Mouse (Mus musculus) kidney, adult 8-10 months (tissue): ENCODE measurements around the gene Knstrn.

Source experiments
- DNase-seq, 2 experiments: peaks; one replicate each; pipeline ENCODE4 v3.0.0; 2022

The Knstrn gene

DNA sequence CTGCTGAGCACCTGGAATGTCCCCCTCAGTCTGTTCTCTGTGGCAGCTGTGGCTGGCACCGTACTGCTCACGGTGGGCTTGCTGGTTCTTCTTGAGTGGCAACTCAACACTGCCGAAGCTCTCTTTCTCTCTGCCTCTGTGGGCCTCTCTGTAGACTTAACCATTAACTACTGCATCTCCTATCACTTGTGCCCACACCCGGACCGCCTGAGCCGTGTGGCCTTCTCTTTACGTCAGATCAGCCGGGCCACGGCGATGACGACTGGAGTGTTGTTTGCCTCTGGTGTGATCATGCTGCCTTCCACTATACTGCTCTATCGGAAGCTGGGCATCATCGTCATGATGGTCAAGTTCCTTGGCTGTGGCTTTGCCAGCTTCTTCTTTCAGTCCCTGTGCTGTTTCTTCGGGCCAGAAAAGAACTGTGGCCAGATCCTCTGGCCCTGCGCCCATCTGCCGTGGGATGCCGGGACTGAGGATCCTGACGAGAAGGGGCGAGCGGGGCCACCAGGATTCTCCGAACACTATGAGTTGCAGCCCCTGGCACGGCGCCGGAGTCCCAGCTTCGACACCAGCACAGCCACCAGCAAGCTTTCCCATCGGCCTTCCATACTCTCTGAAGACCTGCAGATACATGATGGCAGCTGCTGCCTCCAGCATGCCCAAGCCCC, 22.1 kb upstream of the Knstrn start:
- DNase-seq = no peak

DNA sequence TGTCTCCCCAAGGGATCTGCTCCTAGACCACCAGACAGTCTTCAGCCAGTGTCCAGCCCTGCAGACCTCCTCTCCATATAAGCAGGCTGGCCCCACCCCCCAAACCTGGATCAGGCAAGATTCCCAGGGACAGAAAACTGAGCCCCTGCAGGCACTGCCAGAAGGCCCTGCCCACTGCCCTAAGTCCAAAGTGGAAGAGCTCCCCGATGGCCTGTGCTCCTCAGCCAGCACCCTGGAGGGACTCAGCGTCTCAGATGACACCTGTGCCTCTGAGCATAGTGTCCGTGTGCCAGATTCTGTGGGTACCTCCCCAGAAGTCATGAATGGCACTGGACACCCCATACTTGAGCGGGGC, 21.6 kb upstream of the Knstrn start:
- DNase-seq = no peak

DNA sequence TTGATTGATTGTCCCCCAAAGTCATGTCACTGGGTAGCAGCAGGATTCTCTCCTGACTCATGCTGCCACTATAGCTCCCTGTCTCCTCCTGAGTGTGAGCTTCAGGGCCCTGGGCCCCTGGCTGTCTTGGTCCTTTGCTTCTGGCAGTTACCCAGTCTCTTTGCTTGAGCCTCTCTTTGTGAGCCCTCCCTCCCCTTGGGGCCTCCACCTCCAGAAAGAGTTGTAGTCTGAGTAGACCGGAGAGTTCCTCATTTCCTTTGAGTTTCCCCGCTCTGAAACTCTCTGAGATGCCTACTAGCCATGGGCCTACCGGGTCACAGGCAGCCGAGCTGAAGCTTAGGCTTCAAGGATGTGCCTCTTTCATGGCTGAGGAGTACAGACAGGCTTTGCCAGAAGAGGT, 20.2 kb upstream of the Knstrn start:
- DNase-seq = no peak

DNA sequence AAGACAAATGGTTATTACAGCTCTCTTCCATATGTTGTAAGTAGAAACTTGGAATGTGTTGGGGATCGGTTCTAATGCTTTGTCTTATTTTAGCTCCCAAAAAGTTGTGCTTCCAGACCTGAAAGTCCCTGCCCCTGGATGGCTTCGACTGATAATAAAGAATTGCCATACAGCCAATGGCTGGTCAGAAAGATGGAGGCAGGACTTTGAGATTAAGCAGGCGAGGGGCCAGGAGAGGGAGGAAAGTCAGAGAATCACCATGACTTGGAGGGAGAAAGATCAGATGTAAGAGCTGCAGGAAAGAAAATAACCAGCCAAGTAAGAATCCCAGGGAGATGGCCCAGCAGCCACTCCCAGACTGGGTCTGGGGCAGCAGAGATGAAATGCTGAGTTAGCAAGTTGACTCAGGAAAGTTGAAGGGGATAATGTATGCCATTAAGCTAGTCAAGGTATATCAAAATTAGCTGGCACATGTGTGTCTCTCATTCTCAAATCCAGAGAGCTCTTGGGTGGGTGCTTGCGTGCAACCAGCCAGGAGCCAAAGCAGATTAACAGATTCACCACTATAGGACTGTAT, 11.2 kb upstream of the Knstrn start:
- DNase-seq = no peak

DNA sequence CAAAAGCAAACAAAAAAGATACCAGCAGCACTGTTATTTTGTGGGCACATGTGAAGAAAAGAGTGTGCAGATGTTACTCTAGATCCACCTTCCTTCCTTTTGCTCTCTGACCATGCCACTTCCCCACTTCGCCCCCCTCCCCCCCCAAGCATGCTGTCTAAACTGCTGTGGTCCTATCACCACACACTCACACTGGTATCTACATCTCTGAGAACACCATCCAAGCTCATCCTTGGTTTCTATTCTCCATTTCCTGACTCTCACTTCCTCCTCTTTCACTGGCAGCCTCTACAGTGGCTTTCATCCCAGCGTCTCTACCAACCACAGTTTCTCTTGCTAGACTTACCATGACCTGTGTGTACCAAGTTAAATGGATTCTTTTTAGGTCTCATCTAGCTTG, 9.3 kb upstream of the Knstrn start:
- no peak for DNase-seq

DNA sequence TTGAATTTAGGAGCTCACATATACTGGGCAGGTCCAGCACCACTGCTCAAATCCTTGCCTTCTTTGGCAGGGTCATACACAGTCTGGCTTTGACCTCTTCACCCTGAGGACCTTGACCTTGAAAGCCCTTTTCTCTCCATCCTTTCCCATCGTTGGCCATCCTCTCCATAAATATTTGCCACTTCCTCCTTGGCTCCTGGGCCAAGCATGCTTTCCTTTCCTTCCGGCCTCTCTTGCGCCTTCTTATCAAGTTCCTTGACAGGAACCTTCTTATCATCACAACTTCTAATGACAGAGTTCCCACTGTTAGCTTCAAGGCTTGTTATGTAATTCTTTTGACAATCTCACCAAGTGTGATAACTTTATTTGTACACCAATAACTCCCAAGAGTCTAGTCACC, 8.7 kb upstream of the Knstrn start:
- DNase-seq = no peak

DNA sequence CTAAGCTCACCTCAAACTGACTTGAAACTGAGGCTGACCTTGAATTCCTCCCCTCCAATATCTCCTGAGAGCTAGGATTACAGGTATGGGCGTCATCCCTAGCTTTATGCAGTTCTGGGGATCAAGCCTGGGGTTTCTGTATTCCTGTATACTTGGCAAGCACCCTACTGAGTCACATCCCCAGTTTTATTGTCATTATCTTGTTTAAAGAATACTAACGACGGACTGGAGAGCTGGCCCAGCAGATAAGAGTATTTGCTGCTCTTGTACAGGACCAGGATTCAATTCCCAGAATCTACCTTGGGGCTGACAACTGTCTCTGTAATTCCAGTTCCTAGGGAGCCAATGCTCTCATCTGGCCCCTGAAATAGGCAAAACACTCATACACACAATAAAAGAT, 8.0 kb upstream of the Knstrn start:
- DNase-seq = no peak

DNA sequence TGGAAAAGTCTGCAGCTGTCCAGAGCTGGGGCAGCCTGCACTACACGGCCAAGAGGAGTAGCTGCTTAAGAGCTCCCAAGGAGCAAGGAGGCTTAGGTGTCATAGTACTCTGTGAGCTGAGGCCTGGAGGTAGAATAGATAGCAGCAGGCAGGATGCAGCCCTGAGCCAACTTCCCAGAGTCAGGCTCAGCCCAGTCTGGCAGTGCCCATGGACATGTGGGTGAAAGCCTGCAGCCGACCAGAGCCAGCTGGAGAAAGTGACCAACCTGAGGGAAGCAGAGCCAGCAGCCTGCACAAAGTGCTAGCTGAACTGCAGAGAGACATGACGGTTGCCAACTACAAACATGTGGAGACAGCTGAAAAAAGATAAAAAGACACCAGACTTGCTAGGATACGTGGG, 6.9 kb upstream of the Knstrn start:
- no peak for DNase-seq

DNA sequence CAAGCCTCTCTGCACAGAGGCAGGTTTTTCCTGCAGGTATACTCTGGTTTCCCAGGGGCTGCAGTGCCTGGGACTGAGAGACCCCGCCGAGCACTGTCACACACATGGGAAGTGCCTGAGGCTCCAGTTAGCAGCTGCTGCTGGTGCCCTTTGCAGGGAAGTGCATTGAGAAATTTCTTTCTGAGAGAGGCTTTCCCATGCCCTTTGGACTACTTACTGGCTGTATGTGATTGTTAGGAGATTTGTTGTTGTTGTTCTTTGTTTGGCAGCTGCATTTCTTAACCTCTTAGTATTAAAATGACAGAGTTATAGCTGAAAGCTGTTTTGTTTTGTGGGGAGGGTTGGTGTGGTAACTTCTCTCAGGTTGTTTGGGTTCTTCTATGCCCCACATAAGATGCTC, 2.9 kb upstream of the Knstrn start:
- no peak for DNase-seq

DNA sequence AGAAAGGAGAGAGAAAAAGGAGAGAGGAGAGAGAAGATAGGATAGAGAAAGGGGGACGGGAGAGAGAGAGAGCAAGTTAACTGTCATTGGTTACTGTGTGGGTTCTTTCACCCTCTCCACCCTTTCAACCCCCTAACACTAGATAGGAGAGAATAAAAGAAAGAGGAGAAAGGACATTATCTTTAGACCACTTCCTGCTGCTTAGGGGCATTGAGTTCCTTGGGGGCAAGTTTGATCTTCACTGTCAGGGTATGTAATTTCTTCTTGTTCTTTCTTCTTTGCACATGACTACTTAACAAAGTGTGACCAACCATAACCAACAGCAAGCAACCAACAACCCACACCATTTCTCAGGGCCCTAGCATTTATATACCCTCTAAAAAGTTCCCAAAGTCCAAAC, 1.1 kb upstream of the Knstrn start:
- DNase-seq = no peak

DNA sequence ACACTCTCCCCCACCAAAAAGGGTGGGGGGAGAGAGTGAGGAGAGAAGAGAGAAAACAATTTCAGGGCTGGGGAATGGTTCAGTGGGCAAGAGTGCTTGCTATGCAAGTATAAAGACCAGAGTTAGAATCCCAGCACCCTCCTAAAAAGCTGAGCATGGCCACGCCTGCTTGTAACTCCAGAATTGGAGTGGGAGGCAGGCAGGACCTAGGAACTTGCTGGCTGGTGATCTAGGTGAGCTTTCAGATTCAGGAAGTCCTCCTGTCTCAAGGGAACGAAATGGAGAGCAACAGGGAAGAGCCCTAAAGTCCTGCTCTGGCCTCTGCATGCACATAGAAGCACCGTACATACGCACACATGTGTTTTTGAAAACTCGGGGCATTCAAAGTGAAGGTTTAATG, 9.0 kb downstream of the Knstrn start:
- DNase-seq = no peak

DNA sequence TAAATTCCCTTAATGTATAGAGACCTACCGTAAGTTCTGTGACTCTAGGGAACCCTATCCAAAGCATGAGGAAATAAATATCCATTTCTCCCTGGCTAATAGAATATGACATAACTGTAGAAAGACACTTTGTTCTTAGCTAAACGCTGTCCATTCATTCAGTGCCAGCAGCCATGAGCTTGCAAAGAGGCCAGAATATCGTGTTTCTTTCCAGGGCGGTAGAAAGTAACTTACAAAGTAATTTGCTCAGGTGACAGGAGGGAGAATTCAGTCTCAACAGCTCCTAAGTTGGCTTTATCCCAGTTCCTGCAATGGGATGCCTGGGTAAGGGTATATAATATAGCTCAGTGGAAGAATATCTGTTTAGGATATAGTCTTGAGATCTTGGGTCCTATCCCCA, 10.6 kb downstream of the Knstrn start:
- DNase-seq = no peak

DNA sequence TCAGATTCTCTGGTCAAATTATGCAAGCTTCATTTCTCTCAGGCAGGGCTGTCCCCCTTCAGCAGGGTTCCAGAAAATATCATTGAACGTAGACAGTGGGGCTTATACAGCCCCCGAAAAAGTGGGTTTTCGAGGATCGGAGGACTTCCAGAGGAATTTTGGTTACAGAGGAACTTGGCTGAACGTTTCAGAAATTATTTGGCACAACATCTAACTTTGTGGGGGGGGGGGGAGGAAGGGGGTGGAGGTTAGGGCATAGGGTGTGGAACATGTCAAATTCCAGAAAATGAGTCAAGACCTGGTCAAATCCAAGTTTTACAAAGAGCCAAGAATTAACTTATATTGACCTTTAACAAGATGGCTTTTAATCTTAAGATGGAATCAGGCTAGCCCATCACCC, 15.3 kb downstream of the Knstrn start:
- DNase-seq = no peak

DNA sequence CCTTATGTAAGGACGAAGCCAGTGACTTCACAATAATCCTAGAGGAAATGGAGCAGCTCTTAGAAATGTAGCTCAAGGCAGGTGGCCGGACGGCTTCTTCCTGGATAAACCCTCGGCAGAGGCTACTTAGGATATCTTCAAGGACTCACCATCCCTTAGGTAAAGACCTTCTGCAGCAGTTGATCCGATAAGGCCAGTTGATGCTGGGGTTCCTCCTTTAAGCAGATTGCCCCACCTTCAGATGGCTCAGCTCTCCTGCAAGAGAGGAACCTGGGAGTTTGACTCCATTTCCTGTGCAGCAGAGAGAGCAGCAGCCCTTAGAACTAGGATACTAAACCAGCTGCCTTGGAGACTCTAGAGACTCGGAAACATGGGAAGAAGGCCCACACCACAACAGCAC, 20.3 kb downstream of the Knstrn start:
- DNase-seq = no peak

DNA sequence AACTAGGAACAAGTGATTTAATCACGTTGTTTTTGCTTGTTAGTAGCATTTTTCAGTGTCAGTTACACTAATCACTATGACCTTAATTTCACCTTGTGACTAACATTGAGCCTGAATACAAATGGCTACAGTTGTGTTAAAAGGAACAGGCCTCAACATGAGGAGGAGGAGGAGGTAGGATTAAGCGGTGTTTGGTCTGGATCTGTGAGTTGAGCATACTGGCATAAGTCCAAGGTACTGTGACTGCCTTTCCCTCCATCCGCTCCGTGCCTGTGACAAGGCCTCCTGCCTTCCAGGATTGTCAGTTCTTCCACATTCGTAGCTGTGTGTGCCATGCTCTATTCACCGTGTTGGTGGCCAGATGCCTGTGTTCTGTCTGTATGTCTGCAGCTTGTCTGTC, 21.3 kb downstream of the Knstrn start:
- DNase-seq = no peak

DNA sequence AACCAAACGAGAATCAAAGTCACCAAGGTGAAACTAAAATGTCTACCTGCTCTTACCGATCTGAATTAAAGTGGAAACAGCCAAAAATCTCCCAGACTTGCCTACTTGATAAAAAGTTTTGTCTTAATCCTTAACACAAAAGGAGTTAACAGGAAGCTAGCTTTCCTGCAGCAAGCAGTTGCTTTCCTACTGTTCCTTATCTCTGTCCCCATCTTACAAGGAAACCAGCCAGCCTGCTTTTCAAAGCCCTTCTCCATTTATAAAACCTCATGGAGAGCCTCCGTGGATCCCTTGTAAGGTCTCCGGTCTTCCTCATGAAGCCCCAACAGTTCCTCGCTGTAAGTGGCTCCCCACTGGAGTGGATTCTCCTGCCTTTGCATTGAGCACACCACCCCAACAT, 24.5 kb downstream of the Knstrn start:
- DNase-seq = no peak

DNA sequence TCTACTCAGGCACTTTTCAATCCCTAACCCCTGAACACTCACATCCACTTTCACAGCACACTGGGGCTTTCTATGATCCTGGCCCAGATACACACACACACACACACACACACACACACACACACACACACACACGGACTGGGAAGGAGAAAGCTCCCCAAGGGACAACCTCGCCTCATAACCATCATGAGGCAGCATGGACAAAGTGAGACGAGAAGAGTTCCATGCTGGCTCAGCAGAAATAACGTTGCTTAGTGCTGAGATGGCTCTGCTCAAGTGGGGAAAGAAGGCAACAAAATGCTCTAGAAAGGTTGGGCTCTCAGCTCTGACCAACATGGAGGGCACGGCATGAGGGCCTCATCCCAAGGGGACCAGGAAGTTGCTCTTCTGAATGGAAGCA, 27.4 kb downstream of the Knstrn start:
- DNase-seq = no peak

DNA sequence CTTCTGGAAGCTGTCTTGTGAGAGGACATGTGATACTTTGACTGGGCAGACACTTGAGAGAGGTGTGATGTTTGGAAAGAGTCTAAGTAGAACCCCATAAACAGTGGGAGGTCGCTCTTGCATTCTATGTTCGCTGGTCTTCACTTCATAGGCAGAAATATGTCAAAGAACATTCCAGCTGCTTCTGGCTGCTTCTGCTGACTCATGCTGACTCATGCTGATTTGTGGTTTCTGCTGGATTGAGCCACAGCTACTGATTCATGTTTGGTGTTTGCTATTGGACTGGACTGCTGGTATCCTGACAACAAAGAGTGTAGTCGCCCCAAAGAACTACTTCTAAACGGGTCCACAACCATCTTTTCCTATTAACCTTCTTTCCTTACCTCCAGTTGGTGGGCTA, 28.0 kb downstream of the Knstrn start:
- no peak for DNase-seq

DNA sequence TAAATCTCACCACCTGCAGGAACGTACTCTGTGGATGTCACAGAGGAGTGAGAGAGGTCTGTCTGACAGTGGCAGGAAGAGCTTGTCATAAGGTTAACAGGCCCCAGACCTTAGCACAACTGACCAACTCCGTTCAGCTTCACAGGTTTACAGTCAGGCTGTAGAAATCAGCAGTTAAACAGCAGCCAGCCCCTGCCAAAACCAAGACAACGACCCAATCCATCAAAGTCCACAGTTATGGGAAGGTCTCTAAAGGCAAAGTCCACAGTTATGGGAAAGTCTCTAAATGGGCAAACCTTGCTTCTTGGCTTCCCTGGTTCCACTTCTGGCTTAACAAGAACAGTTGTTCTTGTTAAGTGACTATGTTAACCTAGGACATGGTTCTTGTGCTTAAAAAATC, 30.6 kb downstream of the Knstrn start:
- peak; percentile 67 to 74 for DNase-seq

DNA sequence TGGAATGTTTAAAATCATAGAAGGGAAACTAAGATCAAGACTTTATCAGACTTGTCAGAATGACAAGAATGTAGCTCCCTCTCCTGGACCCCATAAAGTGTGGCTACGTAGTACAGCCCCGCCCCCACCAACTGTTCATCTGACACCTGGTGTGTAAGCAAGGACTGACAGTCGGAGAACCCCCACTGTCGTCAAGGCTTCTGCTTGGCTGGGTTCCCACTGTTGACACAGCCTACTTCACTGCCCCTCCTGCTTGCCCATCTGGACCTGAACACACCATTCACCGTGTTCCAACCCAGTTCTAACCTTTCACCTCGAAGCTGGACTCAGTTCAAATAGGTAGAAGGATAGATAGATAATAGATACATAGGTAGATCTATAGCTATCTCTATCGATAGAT, 32.4 kb downstream of the Knstrn start:
- DNase-seq = peak; percentile 62 to 66

DNA sequence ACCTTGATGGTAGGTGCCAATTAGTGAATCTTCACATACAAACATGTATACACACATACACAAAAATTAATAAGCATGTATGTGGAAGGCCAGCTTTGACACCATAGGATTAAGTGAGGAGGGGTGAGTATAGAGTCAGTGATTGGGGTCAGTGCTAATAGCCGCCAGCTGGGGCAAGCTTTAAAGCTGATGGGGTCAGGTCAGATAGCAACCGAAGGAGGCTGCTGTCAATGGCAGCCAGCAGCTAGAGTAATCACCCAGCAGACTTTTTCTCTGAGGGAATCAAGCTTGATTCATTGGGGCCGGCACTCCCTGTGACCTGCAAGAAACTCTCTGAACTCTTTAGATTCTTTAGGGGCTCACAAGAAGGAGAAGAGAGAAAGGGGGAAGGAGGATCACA, 38.0 kb downstream of the Knstrn start:
- no peak for DNase-seq

DNA sequence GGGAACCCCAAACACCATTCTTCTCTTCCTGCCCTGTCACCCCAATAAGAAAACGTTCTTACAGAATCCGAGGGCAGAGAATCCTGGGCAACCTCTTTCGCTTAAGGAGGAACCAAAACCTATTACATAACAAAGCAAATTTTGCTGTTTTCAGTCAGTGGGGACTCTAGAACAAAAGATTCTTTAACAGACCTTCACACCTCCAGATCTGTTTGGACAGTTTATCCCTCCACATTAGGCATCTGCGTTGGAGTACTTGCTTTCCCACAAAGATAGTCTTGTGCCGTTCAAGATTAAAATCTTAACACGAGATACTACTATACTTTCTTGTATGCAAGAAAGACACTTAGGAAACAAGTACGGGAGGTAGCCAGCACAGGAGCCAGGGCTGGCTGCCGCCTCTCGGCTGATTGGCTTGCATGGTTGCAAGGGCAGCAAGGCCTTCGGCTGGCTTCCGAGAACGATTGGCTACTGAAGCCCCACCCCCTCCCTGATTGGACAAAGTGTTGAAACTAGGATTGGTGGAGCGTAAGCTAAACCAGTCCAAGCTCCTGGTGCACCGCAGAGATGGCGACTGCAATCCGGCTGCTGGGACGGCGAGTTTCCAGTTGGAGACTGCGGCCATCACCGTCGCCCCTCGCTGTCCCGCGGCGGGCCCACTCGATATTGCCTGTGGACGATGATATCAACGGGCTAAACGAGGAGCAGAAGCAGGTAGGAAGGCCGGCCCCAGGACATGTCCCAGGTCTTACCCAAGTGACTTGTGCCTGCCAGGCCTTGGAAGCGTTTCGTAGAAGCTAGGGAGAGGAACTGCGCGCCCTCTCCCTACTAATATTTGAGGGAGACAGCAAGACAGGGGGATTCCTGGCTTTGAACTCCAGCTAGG, 47.9 kb downstream of the Knstrn start, which contains the start of gene Ivd:
Gene Ivd, plus strand, starts transcription at position 501 of the 886 bp plus-strand sequence.
- DNase-seq = peak; percentile 96 to 97

DNA sequence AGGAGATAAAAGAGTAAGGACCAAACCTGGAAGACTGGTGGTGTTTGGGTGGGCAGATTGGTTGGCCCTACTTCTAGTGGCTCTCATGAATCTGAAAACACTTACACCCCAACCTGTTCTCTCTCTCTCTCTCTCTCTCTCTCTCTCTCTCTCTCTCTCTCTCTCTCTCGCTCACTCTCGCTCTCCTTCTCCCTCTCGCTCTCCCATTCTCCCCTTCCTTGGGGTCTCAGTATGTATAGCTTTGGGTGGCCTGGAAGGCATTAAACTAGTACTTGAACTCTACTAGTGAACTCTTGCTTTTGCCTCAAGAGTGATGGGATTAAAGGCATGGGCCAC, 48.5 kb downstream of the Knstrn start:
- DNase-seq = no peak

DNA sequence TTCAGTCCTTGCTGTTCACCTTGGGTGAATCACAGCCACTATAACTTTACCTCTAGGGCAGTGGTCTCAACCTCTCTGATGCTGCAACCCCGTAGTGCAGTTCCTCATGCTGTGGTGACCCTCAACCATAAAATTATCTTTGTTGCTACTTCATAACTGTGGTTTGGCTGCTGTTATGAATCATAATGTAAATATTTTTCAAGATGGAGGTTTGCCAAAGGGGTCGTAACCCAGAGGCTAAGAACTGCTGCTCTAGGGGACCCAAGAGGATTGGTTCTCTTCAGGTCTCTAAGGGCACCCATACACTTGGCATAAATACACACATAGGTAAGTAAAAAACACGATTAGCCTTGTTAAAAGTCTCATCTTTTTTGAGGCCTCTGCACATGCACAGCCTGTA, 56.8 kb downstream of the Knstrn start:
- DNase-seq = no peak

DNA sequence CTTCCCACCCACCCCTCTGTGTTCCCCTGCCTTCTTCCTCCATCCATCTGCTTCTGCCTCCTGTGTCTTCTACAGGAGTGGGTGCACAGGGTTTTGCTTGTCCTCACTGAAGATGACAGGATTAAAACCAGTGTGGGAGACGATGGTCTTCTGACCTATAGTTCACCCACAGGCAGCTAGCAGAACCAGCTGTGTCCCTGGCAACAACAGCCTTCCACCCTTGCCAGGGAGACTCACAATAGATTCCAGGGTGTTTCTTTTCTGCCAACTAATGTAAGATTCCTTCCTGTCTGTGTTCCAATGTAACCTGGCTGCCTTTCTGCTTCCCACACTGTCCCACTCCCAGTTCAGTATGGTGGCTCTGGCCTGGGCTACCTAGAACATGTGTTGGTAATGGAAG, 57.2 kb downstream of the Knstrn start:
- DNase-seq = no peak
